Mouse (Mus musculus): Measurements from ENCODE around the gene Hoxd12.

Hoxd12 gene

DNA sequence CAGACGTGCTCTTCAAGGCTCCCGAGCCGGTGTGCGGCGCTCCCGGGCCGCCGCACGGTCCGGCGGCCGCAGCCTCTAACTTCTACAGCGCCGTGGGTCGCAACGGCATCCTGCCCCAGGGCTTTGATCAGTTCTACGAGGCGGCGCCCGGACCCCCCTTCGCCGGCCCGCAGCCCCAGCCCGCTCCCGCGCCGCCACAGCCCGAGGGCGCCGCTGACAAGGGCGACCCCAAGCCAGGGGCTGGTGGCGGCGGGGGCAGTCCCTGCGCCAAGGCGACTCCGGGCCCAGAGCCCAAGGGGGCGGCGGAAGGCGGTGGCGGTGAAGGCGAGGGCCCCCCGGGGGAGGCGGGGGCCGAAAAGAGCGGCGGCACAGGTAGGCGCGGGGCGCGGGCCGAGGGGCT is 8.0 kb downstream of the Hoxd12 start:
- no peak for DNase-seq

GRCm38 (mm10) chr2:74683471-74683951 is 8.7 kb downstream of the Hoxd12 start:
- DNase-seq = no peak

- DNase-seq = no peak
Measured at GRCm38 (mm10) chr2:74684106-74684505, 9.3 kb downstream of the Hoxd12 start.

GRCm38 (mm10) chr2:74685059-74685603 is 10.3 kb downstream of the Hoxd12 start:
- DNase-seq = no peak

DNA sequence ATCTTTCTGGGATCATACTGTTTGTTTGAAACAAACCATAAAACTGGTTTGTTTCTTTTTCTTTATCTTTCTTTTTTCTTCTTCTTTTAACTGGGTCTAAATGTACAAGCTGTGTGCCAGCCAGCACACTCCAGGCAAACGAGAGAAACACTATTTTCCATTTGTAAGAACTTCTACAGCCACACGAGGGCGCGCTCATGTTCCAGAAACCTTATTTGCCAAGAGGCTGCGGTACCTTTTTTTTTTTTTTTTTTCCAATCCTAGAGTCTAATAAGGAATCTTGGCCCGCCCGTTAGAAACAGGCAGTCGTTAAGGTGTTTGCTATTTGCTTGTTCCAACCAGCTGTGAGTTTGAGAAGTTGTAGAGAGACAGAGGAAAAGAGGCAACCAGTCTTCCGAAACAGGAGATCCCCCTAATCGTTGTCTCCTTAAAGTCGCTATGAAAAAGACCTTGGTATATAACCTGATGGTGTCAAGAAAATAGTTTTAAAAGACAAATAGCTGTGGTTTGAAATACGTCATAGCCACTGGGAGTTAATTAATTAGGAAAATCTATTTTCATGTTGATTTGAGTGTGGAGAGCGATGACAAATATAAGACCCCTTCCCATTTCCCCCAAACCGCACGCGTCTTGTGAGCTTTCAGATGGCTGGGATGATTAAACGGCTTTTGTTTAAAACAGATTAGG is 11.6 kb downstream of the Hoxd12 start:
- peak; percentile 19 for DNase-seq

DNA sequence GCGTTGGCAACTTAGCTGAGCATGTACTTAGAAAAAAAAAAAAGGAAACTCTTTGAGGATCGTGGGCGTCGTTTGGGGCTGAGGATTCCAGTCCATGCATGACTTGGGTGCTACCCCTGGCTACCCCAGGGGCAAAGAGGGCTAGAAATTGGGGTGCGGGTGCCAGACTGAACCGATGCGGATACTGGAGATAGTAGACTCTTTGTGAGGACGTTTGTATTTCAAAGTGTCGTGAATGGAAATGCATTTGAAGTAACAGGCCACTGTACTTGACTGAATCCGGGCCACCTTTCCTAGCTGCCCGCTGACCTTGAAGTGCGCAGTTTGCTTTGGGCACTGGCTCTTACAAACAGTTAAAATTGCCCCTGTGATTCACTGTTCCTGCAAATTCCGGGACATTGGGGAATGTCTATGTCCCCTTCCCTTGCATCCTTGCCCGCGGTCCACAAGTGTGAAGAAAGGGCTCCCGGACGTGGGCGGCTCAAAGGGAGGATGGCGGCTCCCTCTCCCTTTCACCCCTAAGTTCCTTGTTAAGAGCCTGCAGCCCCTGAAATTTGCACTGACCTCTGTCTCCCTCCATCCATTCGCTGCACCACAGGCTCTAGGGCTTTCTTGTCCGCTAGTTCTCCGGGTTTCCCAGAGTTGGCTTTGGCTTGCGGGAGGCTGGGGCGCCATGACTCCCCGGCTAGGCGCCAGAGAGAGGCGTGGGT is 12.3 kb downstream of the Hoxd12 start:
- no peak for DNase-seq

DNA sequence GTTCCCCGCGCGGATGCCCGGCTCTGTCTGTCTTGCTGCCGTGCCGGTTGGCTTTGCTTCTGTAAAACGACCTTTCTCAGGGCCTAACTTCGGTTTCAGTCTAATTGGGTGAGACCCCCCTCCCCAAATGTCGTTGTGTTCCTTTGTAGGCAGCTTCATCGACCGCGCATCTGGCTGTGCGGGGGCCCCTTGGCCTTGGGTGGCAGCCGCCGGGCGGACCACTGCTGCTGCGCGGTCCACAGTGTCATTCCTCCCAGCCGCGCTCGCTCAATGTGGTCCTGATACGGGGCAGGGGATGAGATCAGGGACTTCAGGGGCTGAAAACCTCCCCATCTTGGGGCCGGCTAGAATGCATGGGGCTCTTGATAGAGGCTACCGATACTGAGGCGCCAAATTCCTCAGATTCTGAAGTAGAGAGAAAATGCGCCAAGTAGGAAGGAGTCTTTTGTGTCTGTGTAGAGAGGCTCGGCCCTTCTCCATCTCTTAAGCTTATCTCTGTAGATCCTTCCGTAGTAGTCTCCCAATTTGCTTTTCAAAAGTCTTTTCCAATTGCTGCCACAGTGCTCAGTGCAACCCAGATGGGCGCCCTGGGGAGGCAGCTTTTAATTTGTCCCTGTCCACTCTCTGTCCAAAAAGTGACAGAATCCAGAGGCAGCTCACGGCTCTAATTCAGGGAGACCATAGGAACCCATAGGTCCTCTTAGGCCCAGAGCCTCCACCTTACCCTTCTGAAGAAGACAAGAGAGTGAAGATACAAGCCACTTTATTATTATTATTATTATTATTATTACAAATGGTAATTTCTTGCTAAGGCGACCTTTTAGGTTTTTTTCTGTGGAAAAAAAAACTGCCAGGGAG is 13.1 kb downstream of the Hoxd12 start:
- no peak for DNase-seq

- no peak for DNase-seq
Measured at GRCm38 (mm10) chr2:74688795-74689573, 14.2 kb downstream of the Hoxd12 start.

- peak; percentile 19 for DNase-seq
Measured at GRCm38 (mm10) chr2:74689574-74690337, 14.9 kb downstream of the Hoxd12 start.

GRCm38 (mm10) chr2:74690338-74690716 is 15.5 kb downstream of the Hoxd12 start:
- no peak for DNase-seq

DNA sequence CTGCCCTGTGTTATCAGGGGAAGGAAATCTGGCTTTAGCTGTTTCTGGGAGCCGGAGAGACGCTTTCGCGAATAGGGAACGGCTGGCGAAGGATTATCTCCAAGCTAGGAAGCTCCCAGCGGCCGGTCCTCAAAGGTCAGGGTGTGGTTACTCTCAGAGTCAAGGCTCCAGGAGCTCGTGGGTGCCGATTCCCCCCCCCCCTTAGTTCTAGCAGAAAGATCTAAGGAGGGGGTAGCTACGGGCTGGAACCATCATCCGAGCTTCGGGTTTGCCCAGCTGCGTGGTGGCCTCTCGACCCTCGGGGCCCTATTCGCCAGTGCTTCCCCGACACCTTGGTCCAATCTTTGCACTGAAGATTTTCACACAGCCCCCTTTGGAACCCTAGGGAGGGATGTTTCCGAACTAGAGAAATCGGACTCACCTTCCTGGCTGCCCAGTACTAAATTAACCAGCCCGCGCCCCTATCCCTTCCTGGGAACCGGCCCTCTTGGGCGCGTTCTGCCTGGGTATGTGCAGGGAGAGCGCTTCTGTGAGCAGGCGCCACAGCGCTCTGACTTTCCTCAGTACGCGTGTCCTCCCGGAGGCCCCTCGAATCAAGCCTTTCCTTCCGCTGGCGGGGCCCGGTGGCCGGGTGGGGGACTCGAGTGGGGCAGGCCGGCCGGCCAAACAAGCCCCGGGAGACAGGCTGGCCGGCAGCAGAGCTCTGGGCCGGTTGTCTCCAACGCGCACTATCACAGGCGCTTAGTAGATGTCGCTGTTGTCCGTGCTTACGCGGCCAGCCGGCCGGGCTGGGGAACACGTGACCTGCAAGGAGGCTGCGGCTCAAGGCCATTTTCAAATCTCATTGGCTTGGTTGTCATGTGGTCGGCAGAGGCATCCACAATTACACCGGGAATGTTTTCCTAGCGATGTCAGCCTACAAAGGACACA is 16.5 kb downstream of the Hoxd12 start, which contains the start of gene Hoxd10:
Hoxd10 (plus strand) TSS at position 903 of the 930 bp plus-strand sequence.
- no peak for DNase-seq

- DNase-seq = no peak
Measured at GRCm38 (mm10) chr2:74691995-74692807, 17.4 kb downstream of the Hoxd12 start.

DNA sequence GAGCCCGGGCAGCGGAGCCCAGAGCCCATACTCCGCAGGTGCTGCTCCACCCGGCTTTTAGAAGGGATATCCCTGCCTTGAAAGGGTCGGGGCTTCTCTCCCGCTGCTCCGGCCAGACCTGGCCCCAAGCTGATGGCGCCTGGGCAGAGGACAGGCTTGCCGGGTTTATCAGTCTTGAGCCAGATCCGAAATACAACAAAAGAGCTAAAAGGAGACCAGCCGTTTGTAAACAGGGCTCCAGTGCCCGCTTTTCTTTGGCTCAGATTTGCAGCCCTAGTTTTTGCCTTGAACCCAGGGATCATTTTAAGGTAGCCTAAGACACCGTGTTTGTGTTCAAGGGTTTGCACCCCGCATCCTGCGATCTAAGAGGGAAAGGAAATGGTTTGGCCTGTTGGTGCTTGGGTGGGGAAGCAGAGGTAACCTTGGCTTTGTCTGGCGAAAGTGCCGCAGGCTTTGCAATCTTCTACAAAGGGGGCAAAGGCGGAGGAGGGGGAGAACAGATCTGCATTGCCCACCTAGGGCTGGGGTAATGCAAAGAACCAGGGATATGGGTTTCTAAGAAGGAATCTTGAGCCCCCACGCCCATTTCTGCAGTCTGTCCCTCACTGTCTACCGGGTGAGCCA is 18.1 kb downstream of the Hoxd12 start:
- no peak for DNase-seq

DNA sequence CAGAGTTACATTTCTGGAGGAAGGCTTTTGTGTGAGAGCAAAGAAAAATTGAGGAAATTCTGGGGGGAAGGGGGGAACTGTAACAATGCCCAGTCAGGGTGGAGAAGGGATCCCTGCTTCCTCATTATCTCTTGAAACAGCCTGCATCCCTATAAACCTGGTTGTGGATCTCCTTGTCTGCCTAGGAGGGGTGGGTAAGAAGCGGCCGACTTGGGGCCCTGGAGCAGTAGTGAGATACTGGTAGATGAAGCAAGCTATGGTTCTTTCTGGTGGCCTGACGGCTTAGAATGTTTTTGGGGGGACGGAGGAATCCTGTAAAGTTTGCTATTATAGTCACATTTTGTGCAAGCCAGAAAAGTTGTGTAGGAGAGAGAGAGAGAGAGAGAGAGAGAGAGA is 18.6 kb downstream of the Hoxd12 start:
- DNase-seq = no peak

GRCm38 (mm10) chr2:74694066-74694465 is 19.3 kb downstream of the Hoxd12 start:
- no peak for DNase-seq

DNA sequence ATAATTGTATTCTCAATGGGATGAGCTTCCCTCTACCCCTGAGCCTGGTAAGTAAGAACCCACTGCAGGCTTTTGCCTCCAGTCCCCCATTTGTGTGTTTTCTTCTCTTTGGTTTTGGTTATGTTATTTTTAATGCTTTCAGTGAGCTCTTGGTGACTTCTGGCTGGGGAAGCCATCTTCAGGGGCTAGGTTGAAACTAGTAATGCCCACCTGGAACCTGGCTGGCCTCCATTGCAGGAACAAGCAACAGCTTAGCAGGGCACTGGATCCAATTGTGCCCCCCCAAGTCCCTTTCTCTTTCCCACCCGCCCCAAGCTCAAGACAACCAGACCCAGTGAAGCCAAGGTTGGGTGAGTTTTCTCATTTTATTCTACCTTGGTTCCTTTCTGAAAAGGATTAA is 20.6 kb downstream of the Hoxd12 start:
- no peak for DNase-seq

- no peak for DNase-seq
Measured at GRCm38 (mm10) chr2:74695813-74696430, 21.1 kb downstream of the Hoxd12 start.
